Mouse (Mus musculus) embryonic facial prominence, embryonic 11.5 days (tissue): ENCODE measurements around the gene Cdcp2. TPM values are rescaled to one million over a fixed set of nuclear protein-coding genes. Genes with fewer than 3 reads are reported as not detected.
"Not testable (repeated sequence)": the region's sequence is repeated elsewhere in the genome, so short reads cannot be mapped to it uniquely, and the experiment has no call there.

Experiments
- ATAC-seq: fragments of 200-750 bp; cut with Nextera tagmentation; replicated peaks from 2 replicates; pipeline ENCODE4 v1.8.0; 2017; ENCODE audit warnings: low read depth; ENCODE audit not compliant: insufficient number of reproducible peaks, low FRiP score, low TSS enrichment
- DNase-seq: peaks from one replicate; pipeline ENCODE4 v3.0.0-alpha.2; 2015; ENCODE audit warnings: low spot score
- H3K27ac ChIP-seq: fragments of 300-500 bp; sonication (generic); replicated peaks from 2 replicates; pipeline ENCODE4 v1.5.1; 2014; ENCODE audit warnings: mild to moderate bottlenecking, low read depth, low read length, control low read depth
- H3K27me3 ChIP-seq: fragments of 300-500 bp; sonication (generic); 2 replicates; pipeline ENCODE4 v1.6.1; 2014; ENCODE audit warnings: mild to moderate bottlenecking, low read length, moderate library complexity, mixed read lengths; ENCODE audit not compliant: control insufficient read depth, insufficient read depth
- H3K36me3 ChIP-seq: fragments of 300-500 bp; sonication (generic); replicated peaks from 2 replicates; pipeline ENCODE4 v1.6.1; 2014; ENCODE audit warnings: low read depth, mild to moderate bottlenecking, low read length, moderate library complexity, mixed read lengths; ENCODE audit not compliant: control insufficient read depth, insufficient read depth
- H3K4me1 ChIP-seq: fragments of 300-500 bp; sonication (generic); 2 replicates; pipeline ENCODE4 v1.6.1; 2014; ENCODE audit warnings: low read length, mixed read lengths; ENCODE audit not compliant: control insufficient read depth, insufficient read depth
- H3K4me2 ChIP-seq: fragments of 300-500 bp; sonication (generic); 2 replicates; pipeline ENCODE4 v1.6.1; 2014; ENCODE audit warnings: low read depth, mild to moderate bottlenecking, control low read depth, low read length, moderate library complexity
- H3K4me3 ChIP-seq: fragments of 300-500 bp; sonication (generic); 2 replicates; pipeline ENCODE4 v1.5.1; 2014; ENCODE audit warnings: low read depth, low read length, control low read depth
- H3K9ac ChIP-seq: fragments of 300-500 bp; sonication (generic); replicated peaks from 2 replicates; pipeline ENCODE4 v1.6.1; 2014; ENCODE audit warnings: mild to moderate bottlenecking, control low read depth, low read length
- H3K9me3 ChIP-seq: fragments of 300-500 bp; sonication (generic); replicated peaks from 2 replicates; pipeline ENCODE4 v1.6.1; 2016; ENCODE audit warnings: mild to moderate bottlenecking, low read length, inconsistent platforms, mixed read lengths; ENCODE audit not compliant: control insufficient read depth
- WGBS: fragments of 180-500 bp; shearing (Covaris S2); extraction: QIAGEN DNeasy Blood & Tissue Kit; methylation state at CpG from one replicate; pipeline ENCODE4 v1.1.7; 2014; 5-methylcytosine and 5-hydroxymethylcytosine counted together
- polyA plus RNA-seq: library from polyadenylated mRNA; unstranded; fragments of >200 nt; fragmentation: Nextera tagmentation; extraction: Ambion mirVana; gene quantifications from 2 replicates; pipeline ENCODE4 v1.2.1, GENCODE M21; 2014

Cdcp2 gene
- polyA plus RNA-seq, 1 experiment from 2014 or later, result not detected

- Histone ChIP-seq H3K4me2 (no peak overlapping the region), H3K36me3 (no peaks in the 10 kb centered on the region), H3K27me3 (no peaks in the 10 kb centered on the region), H3K9me3 (no peaks in the 10 kb centered on the region), H3K4me1 (no peaks in the 10 kb centered on the region; the same call in 1 of the 2 replicates), H3K9ac (no peak overlapping the region), H3K27ac (no peak overlapping the region), H3K4me3 (no peak overlapping the region)
- 33% methylated on average over 6 of the region's 6 CpGs for WGBS
- no peak for DNase-seq
- no peak for ATAC-seq
Observed at GRCm38 (mm10) chr4:107096043-107096442, 648 bp upstream of the Cdcp2 start.

GRCm38 (mm10) chr4:107097871-107098270 lies 1.2 kb downstream of the Cdcp2 start:
- Histone ChIP-seq H3K27ac (no peak overlapping the region), H3K9ac (no peak overlapping the region), H3K9me3 (no peaks in the 10 kb centered on the region), H3K4me1 (no peaks in the 10 kb centered on the region; the same call in 1 of the 2 replicates), H3K36me3 (no peaks in the 10 kb centered on the region), H3K4me3 (no peak overlapping the region), H3K27me3 (no peaks in the 10 kb centered on the region), H3K4me2 (no peak overlapping the region)
- DNase-seq (no peak), ATAC-seq (no peak)
- WGBS, result 58% methylated on average over 15 of the region's 15 CpGs

- ATAC-seq (no peak), DNase-seq (no peak)
- H3K27me3 ChIP-seq, result no peaks in the 10 kb centered on the region
- no peak overlapping the region for H3K4me2 ChIP-seq
- no peaks in the 10 kb centered on the region for H3K36me3 ChIP-seq
- H3K4me1 ChIP-seq, result no peaks in the 10 kb centered on the region; the same call in 1 of the 2 replicates
- H3K9me3 ChIP-seq, result no peaks in the 10 kb centered on the region
- 57% methylated on average over 10 of the region's 10 CpGs for WGBS
- H3K27ac ChIP-seq, result no peak overlapping the region
- H3K4me3 ChIP-seq, result no peak overlapping the region
- H3K9ac ChIP-seq, result no peak overlapping the region
Observed at GRCm38 (mm10) chr4:107098375-107098774, 1.7 kb downstream of the Cdcp2 start.

- Histone ChIP-seq H3K27ac (no peak overlapping the region), H3K9me3 (no peaks in the 10 kb centered on the region), H3K9ac (no peak overlapping the region), H3K36me3 (no peaks in the 10 kb centered on the region), H3K4me3 (no peak overlapping the region), H3K27me3 (no peaks in the 10 kb centered on the region), H3K4me1 (no peaks in the 10 kb centered on the region; the same call in 1 of the 2 replicates), H3K4me2 (no peak overlapping the region)
- ATAC-seq (no peak), DNase-seq (no peak)
- 72% methylated on average over 17 of the region's 17 CpGs for WGBS
Observed at GRCm38 (mm10) chr4:107098791-107099525, 2.3 kb downstream of the Cdcp2 start.

GRCm38 (mm10) chr4:107102220-107102619 lies 5.5 kb downstream of the Cdcp2 start:
- H3K9ac ChIP-seq, result no peak overlapping the region
- no peaks in the 10 kb centered on the region for H3K9me3 ChIP-seq
- H3K27ac ChIP-seq, result no peak overlapping the region
- H3K27me3 ChIP-seq, result no peaks in the 10 kb centered on the region
- no peaks in the 10 kb centered on the region for H3K36me3 ChIP-seq
- no peak overlapping the region for H3K4me2 ChIP-seq
- DNase-seq (no peak), ATAC-seq (no peak)
- 65% methylated on average over 8 of the region's 8 CpGs for WGBS
- no peak overlapping the region for H3K4me3 ChIP-seq
- no peaks in the 10 kb centered on the region; the same call in 1 of the 2 replicates for H3K4me1 ChIP-seq

GRCm38 (mm10) chr4:107106777-107107176 lies 10.1 kb downstream of the Cdcp2 start:
- DNase-seq, result no peak
- no peaks in the 10 kb centered on the region for H3K36me3 ChIP-seq
- WGBS, result 93% methylated on average over 16 of the region's 16 CpGs
- H3K4me3 ChIP-seq, result no peak overlapping the region
- no peaks in the 10 kb centered on the region for H3K27me3 ChIP-seq
- no peaks in the 10 kb centered on the region for H3K4me1 ChIP-seq
- no peaks in the 10 kb centered on the region for H3K9me3 ChIP-seq
- no peak for ATAC-seq
- no peak overlapping the region for H3K27ac ChIP-seq
- H3K9ac ChIP-seq, result no peak overlapping the region
- no peak overlapping the region for H3K4me2 ChIP-seq

GRCm38 (mm10) chr4:107108291-107108731 lies 11.6 kb downstream of the Cdcp2 start:
- no peaks in the 10 kb centered on the region for H3K4me1 ChIP-seq
- H3K36me3 ChIP-seq, result no peaks in the 10 kb centered on the region
- H3K4me2 ChIP-seq, result no peak overlapping the region
- DNase-seq, result peak; percentile 47
- no peaks in the 10 kb centered on the region for H3K27me3 ChIP-seq
- ATAC-seq, result peak; percentile 58; the same call in 1 of the 2 replicates
- H3K9ac ChIP-seq, result no peak overlapping the region; the same call in 1 of the 2 replicates
- 62% methylated on average over 13 of the region's 13 CpGs for WGBS
- no peaks in the 10 kb centered on the region for H3K9me3 ChIP-seq
- no peak overlapping the region for H3K4me3 ChIP-seq
- H3K27ac ChIP-seq, result no peak overlapping the region

GRCm38 (mm10) chr4:107109181-107109580 lies 12.5 kb downstream of the Cdcp2 start:
- H3K9me3 ChIP-seq, H3K4me1 ChIP-seq, H3K27ac ChIP-seq, H3K27me3 ChIP-seq, DNase-seq, H3K9ac ChIP-seq, H3K36me3 ChIP-seq, H3K4me3 ChIP-seq, ATAC-seq, H3K4me2 ChIP-seq: not testable (repeated sequence)
- 93% methylated on average over 6 of the region's 6 CpGs for WGBS
